Mouse (Mus musculus) large intestine, adult 2 months (tissue): ENCODE results near the gene Raly. TPM values are rescaled to one million over a fixed set of nuclear protein-coding genes. Genes with fewer than 3 reads are reported as not detected.
"Not testable (repeated sequence)": the region's sequence is repeated elsewhere in the genome, so short reads cannot be mapped to it uniquely, and the experiment has no call there.

Source experiments
- DNase-seq: peaks from one replicate; pipeline ENCODE4 v3.0.0-alpha.2; 2012; ENCODE audit warnings: low read depth, low spot score
- WGBS: fragments of 180-500 bp; shearing (Covaris S2); methylation state at CpG from one replicate; pipeline ENCODE4 v1.1.7; 2018; 5-methylcytosine and 5-hydroxymethylcytosine counted together
- polyA plus RNA-seq: library from polyadenylated mRNA; depleted of rRNA; stranded (reverse); fragments of >200 nt; gene quantifications from 2 replicates; pipeline ENCODE4 v1.2.3, GENCODE M21; 2012

Raly gene
- polyA plus RNA-seq, 1 experiment, result 205 TPM

DNA sequence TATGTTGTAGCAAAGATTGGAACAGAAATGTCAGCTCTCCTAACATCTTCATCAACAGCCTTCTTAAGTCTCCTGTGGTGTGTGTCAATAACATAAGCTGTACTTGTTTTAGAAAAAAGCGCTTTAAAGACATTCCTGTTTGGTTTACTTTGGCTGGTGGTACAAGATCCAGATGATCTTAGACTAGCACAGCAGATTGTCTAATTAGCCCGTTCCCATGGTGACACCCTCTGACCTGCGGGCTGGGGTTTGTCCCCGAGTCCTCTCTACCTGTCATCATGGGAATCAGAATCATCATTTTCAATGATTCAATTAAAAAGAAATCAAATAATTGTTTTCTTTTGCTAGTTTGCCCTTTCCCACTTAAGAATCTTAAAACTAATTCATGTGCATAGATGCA, 36.6 kb downstream of the Raly start:
- DNase-seq, result no peak
- 56% methylated on average over 4 of the region's 4 CpGs for WGBS

- no peak for DNase-seq
- WGBS, result 47% methylated on average over 4 of the region's 4 CpGs
Observed at GRCm38 (mm10) chr2:154832471-154832870, 41.6 kb downstream of the Raly start.

DNA sequence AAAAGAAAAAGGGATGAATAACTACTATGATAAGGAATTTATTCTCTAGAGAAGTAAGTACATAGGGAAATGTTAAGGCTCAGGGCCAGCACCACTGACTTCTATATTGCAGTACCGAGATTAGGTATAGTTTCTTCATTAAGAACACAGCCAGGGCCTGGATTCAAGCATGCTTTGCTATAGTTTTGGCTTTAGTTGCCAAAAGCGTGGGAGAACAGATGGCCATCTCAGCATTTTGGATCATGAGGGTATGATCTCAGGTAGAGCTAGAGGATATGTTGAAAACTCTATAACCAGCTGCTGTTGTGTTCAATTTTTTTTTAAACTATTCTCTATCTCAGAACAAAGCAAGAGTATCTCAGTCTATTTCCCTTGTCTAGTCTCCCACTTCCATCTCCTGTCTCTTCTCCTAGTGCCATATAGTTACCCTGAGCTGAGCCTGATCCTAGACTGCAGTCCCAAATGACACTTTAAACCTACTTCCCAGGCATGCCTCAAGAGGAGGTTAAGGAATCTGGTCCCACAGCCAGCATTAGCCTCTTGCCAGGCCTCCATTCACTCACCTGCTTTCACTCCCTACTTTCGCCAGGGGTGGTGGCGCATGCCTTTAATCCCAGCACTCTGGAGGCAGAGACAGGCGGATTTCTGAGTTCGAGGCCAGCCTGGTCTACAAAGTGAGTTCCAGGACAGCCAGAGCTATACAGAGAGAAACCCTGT, 43.4 kb downstream of the Raly start:
- WGBS, result 92% methylated on average over 6 of the region's 6 CpGs
- no peak for DNase-seq

DNA sequence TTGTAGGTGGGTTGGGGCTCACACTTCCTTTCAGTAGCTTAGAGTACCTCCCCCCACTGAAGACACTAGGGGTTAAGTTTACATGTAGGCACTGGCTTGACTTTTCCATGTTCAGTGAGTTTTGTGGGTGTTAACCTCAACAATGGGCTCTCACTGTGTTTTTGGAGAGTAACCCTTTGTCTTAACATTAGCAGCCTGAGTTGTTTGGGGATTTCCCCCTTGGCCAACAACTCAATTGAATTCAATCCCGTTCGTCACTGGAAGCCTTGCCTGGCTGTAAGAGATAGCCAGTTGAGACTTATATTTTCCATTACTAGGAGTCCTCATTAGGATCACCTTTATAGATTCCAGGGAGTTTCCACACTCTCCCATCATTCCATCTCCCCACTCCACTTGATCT, 45.6 kb downstream of the Raly start:
- DNase-seq, result no peak
- 80% methylated on average over 2 of the region's 2 CpGs for whole genome bisulfite sequencing

DNA sequence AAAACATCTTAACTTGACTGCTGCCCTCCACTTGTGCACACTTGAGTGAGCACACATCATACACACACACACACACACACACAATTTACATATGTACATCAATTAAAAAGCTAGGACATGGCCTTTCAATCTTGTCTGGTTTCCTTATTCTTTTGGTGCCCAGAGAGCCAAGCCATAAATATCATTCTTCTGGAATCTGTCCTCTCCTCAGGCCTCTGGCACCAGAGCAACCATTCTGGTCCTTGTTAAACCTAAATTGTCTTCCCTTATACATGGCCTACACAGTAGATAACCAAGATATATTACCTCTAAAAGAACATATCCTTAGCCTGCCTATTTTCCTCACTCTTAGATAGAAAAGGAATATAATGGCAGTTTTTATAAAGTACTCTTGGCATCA, 57.2 kb downstream of the Raly start:
- no peak for DNase-seq

GRCm38 (mm10) chr2:154855383-154855782, 64.5 kb downstream of the Raly start:
- DNase-seq, result peak; percentile 62
- 29% methylated on average over 1 of the region's 1 CpGs for WGBS

- 92% methylated on average over 13 of the region's 13 CpGs for WGBS
- no peak for DNase-seq
Observed at GRCm38 (mm10) chr2:154863672-154864071, 72.8 kb downstream of the Raly start.

DNA sequence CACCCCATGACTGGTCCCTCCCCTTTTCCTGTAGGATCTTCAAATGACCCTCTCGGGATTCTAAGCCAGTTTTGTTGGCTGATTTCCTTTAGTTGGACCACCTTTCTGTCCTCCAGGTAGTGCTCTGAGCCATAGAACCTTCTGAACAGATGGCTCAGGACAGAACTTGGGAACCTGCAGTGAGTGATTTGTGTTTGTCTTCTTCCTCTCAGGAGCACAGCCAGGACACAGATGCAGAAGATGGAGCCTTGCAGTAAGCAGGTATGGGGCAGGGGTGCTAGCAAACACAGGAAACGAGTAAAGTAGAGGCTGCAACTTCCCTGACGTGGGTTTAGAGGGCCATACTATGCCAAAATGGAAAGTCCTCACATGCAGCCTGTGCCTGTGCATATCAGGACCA, 74.8 kb downstream of the Raly start:
- 67% methylated on average over 3 of the region's 3 CpGs for WGBS
- DNase-seq, result no peak

DNA sequence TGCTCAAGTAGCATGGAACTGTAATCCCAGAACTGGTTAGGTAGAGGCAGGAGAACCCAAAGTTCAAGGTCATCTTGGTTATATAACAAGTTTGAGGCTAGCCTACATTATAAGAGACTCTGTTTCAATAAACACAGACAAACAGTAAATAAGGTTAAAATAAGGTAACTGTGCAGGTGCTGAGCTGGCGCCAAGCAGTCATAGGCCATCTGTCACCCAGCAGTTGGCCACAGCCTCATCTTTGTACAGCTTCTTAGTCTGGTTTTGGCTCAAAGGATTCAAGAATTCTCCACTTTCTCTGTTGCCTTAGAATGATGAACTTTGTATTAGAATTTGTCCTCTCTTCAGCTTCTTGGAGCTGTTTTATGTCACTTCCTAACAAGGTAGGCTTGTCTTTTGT, 77.2 kb downstream of the Raly start:
- WGBS, result 87% methylated on average over 1 of the region's 1 CpGs
- DNase-seq, result no peak

DNA sequence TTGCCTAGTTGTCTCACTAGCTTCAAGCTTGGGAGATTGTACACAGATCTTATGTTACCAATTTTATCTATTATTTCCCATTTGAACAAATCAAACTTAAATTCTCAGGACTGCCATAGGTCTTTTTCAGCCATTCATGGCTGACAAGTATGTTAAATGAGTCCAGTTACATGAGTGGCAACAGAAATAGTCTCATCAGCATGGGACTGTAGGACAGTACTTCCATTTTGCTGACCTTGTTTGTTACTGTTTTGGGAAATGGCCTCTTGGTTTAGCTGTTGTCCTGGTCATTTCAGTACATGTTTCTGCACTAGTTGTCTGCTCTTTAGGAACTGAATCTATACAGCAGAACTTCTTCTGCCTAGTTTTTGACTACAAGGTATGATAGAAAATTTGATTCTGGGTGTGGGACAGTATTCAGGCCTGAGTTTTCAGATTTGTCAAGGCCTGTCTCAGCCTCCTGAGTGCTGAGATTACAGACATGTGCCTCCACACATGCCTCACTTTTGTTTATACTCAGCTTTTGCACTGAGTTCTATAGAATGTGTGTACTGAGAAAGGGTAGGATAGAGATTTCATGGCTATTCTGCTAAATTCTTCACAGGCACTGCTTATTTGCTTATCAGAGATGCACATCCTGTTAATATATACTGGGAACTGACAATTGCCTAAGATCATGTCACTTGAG, 79.2 kb downstream of the Raly start:
- no peak for DNase-seq

GRCm38 (mm10) chr2:154876621-154877020, 85.7 kb downstream of the Raly start:
- 66% methylated on average over 2 of the region's 2 CpGs for WGBS
- no peak for DNase-seq

DNA sequence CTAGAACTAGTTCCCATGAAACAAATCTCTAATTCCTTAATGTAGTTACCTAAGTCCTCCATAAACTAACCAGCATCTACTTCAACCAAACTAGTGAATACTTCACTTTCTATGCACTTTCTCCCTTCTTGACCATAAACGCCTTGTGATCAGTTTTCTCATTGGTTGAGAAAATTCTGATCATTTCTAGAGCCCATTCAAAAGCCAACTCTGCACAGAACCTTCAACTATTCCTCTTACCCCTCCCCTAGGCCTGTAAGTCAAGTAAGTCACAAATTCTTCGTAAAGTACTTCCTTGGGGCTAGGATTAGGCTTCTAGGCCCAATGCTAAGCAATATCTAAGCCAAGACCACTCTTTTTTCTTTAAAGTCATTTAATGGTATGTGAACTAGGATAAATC, 100.7 kb downstream of the Raly start:
- no peak for DNase-seq
- 1% methylated on average over 2 of the region's 2 CpGs for WGBS

DNA sequence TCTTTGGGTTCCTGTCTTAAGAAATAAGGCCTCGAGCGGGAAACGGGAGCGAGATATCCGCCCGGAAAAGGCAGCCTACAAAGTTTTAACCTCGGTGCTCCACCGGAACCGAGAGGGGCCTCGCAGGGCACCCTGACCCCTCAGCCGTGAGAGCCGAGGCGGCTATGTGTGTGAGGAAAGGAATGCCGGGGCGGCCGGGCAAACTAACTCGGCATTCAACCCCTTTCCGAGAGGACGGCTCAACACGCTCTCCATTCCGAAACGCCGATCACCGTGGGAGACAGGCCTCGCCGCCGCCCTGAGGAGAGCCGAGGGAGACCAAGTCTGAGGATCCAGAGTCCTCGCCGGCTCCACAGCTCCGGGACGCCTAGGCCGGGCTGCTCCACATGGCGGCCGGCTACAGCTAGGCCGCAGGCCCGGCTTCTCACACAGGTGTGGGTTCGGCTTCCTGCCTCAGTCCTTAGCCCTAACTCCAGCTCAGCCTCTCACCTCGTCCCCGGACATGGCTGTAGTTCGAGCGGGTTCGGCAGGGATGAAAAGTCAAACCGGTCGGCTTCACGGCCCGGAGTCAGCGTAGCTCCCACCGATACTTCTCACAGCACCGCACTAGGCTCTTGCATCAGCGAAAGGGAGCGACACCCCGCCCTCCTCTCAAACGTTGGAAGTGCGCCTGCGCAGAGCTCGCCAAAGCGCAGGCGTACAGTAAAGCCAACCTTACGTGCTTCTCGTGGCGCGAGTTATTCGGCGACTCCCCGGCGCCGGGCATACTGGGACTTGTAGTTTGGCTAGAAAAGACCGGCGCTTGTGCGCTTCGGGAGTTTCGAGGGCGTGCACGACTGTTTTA, 101.5 kb downstream of the Raly start, which contains the start of gene Eif2s2:
Gene Eif2s2, minus strand, starts transcription at position 735 of the 844 bp plus-strand sequence.
- DNase-seq, result peak; percentile 97
- under 1% methylated on average over 75 of the region's 75 CpGs for WGBS

DNA sequence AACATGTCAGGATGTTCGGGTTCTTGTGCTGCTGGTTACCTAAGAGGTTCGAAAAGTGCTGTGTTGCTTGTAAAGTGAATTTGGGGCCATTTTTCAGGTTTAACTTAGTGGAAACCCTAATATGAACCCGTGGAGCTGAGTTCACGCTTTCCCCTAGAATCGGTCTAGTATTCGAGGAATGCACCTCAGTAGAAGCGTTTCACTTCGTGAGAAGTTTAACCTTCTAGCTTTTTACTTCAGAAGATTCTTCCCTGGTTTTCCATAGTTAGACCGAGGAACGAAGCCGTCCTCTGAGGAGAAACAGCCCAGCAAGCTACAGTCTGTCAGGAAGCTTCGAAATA, 102.1 kb downstream of the Raly start:
- no peak for DNase-seq
- WGBS, result 6% methylated on average over 12 of the region's 12 CpGs

DNA sequence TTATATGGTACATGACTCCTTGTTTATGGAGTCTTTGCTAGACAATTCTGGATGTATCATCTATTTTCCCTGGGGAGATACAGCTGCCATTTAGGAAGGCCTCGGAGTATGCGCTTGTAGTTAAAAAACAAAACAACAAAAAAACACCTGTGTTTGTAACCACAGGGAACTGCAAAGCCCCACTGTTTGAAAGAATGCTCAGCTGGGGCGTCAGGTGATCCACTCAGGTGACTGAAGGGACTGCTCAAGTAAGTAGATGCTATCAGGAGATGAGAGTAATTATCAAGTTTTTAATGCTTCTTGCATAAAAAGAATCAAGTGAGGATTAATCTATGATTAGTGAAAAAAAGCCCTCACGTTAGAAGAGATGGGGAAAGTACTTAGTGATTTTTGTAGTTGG, 102.7 kb downstream of the Raly start:
- no peak for DNase-seq
- 72% methylated on average over 4 of the region's 4 CpGs for WGBS

DNA sequence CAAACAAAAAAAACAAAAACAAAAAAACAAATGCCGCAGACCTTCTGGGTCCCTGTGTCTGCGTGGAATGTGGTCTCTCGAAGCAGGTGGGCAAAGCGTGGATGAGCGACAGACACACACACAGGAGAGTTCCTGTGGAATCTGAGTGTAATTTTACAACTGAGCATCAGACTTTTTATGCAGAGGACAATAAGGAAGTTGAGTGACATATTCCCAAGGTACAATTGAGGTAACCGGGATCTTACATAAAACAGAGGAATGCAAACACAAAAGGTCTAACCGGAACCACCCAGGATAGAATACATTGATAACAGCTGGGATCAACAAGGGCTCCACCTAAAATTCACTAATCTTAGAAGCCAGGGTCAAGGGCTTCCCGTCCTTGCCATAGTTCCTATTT, 108.1 kb downstream of the Raly start:
- not testable (repeated sequence) for DNase-seq
- WGBS, result 44% methylated on average over 8 of the region's 8 CpGs

GRCm38 (mm10) chr2:154899412-154899811, 108.5 kb downstream of the Raly start:
- 30% methylated on average over 4 of the region's 4 CpGs for WGBS
- DNase-seq, result not testable (repeated sequence)

DNA sequence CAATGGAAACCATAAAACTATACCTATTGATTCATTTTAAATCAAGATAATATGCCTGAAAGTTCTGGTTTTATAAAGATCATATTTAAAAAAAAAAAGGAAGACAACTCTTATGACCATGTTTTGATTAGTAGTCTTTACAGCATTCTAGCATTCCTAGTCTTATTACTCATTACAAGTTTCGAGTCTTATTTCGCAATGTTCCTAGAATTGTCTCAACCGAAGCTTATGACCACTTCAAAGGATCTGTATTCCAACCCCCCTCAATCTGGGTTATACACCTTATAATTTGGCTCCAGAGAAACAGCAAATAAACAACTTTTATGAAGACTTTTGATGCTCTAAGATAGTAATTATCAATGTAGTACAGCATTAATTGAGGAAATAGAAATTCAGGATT, 111.2 kb downstream of the Raly start:
- DNase-seq, result no peak
- WGBS, result 48% methylated on average over 3 of the region's 3 CpGs

- WGBS, result 64% methylated on average over 2 of the region's 2 CpGs
- DNase-seq, result no peak
Observed at GRCm38 (mm10) chr2:154905796-154906195, 114.9 kb downstream of the Raly start.

GRCm38 (mm10) chr2:154908223-154908622, 117.3 kb downstream of the Raly start:
- WGBS, result 53% methylated on average over 2 of the region's 2 CpGs
- not testable (repeated sequence) for DNase-seq

GRCm38 (mm10) chr2:154909789-154910188, 118.9 kb downstream of the Raly start:
- DNase-seq, result no peak
- 85% methylated on average over 6 of the region's 6 CpGs for WGBS
